Mouse (Mus musculus): ENCODE data around the gene Mau2.

DNA sequence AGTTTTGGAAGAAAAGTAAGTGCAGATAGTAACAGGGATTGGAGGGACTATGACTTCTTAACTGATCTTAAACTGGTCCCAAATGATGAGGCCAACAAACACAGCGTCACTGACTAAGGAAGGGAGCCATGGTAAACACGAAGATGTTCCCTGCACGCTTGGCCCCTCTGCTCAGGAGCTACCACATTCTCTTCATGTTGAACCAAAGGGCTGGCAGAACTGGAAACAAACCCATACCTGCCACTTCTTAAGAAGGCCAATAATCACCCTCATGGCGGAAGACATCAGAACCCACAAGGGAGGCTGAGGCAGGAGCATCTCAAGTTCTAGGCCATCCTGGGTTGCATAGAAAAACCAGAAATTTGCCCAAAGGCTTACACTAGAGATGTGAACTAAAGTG, 43.3 kb downstream of the Mau2 start:
- no peak for TF ChIP-seq POLR2A (IDR thresholded peaks at IDR 0.05; ENCODE audit: control insufficient read depth, low read depth, low read length)
- TF ChIP-seq CTCF (IDR thresholded peaks at IDR 0.05; ENCODE audit: control insufficient read depth, insufficient read depth, insufficient replicate concordance, low read depth, low read length), result no peak
